Mouse (Mus musculus): ENCODE data around the gene Ube2t. TPM values are rescaled to one million over a fixed set of nuclear protein-coding genes. Genes with fewer than 3 reads are reported as not detected.

The Ube2t gene
- total RNA-seq, 1 experiment from 2014 or later, result 4.1 TPM

DNA sequence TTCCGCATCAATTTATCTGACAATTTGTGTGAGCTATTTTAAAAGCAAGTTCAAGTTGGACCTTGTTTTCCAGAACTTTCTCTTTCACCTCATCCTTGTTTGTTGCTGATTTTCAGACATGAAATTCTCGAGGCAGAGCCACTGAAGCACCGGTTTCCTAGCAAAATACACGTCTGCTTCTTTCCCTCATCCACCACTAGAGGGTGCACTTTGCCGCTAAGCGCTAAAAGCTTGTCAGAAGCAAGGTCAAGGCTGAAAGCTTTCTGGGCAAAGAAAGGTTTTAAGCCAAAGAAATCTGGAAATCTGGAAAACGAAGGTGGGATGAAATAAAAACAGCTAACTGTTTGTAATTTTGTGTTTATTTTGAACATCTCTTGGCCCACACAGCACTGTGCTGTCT is 27.0 kb downstream of the Ube2t start:
- peak; percentile 54; the same call in 1 of the 2 replicates for ATAC-seq (ENCODE audit: extremely low read depth, insufficient number of reproducible peaks, low FRiP score, poor library complexity, severe bottlenecking)

DNA sequence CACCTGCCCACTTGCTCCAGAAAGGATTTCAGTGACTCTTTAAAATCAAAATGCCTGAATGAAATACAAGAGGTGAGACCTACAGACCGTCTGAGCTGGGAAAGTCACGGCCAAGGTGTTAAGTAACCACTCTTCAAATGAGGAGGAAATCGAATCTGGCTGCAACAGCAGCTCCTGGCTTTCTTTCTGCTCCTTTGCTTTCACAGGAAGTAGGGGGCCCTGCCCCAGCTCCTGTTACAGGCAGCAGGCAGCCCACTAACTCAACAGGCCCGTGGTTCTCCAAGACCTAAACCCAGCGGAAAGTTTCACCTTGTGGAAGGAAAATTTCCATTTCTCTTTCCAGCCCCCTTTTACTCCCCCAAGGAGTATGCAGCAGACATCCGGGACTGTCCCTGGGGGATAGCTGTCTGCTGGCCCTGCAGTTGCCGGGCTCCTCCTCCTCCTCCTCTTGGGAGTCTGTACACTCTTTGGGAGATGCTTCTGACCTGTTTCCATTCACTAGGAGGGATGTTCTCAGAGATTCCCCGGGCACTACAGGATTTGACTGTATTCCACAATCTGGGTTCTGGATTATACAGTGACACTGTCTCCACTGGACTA is 29.8 kb downstream of the Ube2t start:
- no peak for ATAC-seq (ENCODE audit: extremely low read depth, insufficient number of reproducible peaks, low FRiP score, poor library complexity, severe bottlenecking)

DNA sequence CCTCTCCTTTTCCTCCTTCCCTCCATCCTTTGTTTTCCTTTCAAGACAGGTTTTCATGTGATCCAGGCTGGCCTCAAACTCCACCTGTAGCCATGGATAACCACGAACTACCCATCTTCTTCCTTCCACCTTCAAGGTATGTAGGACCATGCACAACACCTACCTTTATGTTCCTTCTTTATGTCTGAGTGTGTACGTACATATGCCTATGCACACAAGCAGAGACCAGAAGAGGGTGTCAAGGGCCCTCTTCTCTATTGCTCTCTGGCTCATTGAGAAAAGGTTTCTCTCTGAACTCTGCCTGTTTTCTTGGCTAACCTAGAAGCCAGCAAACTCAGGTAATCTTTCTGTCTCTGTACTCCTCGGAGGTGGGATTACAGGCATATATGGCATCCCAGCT is 32.4 kb downstream of the Ube2t start:
- no peak for ATAC-seq (ENCODE audit: extremely low read depth, insufficient number of reproducible peaks, low FRiP score, poor library complexity, severe bottlenecking)

DNA sequence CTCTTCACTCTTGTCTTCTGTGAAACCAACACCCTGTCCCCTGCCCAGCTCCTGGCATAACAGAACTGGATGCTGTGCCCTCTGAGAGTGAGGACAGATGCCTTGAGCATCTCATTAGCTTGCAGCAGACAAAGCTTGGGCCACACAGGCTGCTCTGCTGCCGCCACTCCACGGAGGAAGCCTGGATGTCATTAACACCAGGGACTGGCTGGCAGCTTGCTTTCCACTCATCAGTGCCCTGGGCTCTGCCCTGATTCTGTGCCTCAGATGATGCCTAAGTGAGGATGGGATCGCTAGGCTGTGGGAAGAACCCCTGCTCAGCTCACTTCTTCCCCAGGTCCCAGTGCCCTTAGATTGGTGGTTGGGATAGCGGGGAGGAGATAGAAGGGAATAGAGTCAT is 33.1 kb downstream of the Ube2t start:
- ATAC-seq (ENCODE audit: extremely low read depth, insufficient number of reproducible peaks, low FRiP score, poor library complexity, severe bottlenecking), result no peak

DNA sequence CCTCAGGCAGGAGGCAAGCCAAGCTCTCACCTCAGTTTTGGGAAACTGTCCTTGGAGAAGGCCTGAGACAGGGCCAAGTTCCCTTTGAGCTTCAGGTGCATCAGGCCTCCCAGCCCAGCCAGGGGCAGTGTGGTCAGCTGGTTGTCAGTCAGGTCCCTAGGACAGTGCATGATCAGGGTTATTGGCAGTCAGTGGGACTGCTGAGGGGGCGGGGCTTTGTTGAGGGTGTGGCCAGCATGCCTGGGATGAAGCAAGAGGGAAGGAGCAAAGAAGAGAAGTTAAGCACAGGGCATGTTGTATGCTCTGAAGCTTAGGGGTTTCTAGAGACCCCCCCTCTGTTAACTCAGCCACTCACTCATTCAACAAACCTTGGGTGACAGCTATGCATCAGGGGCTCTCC is 33.6 kb downstream of the Ube2t start:
- no peak for ATAC-seq (ENCODE audit: extremely low read depth, insufficient number of reproducible peaks, low FRiP score, poor library complexity, severe bottlenecking)

DNA sequence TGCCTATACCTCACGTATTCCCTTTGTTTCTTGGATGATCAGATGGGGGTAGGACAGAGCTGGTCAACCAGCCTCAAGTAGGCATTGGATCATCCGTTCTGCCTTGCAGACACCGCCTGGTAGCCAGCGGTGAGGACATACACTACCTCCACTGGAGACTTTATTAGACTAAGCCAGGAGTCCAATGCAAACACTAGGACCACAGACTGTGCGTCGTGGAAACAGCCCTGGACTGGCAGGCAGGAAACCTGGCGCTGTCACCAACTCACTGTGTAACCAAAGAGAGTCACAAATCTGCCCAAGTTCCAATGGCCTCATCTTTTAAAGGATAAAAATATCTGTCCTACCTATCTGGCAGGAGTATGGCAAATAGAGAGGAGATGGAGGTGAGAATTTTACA is 34.1 kb downstream of the Ube2t start:
- ATAC-seq (ENCODE audit: extremely low read depth, insufficient number of reproducible peaks, low FRiP score, poor library complexity, severe bottlenecking), result no peak

DNA sequence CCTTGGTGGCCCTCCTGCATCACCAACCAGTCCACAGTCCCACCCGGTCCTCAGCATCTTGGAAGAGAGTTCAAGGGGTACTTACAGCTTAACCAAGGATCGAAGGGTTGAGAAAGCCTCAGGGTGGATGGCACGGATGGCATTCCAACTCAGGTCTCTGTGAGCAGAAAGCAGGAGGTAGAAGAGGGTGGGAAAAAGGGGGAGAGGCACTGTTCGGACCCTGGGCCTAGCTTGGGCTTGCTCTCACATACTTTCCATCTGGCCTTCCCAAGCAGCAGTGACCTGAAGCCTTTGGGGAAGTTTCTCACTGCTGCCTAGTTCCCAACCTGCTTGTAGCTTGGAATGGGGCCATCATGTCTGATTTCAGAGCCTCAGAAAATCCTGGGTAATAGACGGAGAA is 35.2 kb downstream of the Ube2t start:
- ATAC-seq (ENCODE audit: extremely low read depth, insufficient number of reproducible peaks, low FRiP score, poor library complexity, severe bottlenecking), result no peak

DNA sequence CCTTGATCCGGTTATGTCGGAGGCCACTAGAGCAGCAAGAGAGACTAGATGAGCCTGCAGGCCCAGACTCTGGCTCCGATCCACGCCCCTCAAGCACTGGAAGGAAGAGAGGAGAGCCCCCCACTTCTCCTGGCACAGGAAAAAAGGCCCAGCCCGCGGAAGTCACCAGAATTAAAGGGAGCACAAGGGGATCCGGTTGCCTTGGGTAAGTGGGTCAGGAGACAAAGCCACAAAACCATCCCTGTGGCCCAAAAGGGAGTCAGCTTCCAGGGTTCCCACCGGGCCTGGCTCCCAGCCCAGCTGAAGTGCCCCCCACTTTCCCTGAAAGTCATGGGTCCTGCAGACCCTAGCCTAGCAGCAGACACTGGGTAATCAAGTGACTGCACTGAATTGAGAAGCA is 35.9 kb downstream of the Ube2t start:
- ATAC-seq (ENCODE audit: extremely low read depth, insufficient number of reproducible peaks, low FRiP score, poor library complexity, severe bottlenecking), result no peak

DNA sequence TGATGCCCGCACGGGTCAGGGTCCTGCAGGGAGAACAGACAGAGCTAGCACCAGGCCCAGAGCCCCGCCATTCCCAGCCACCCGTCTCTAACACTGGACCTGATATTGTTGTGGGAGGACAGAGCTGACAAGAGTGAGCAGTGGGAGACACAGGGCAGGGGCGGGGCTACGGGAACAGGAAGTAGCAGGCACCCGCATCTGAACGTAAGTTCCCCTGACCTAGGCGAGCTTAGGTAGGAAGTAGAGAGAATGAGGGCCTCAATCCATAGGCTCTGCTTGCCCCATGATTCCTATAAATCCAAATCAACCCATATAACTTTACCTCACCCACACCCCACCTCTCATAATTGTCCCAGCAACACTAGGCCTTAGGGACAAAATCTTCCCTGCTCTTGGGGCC is 38.2 kb downstream of the Ube2t start:
- 0 out of 2 replicates have a peak, but pooled peaks have one; percentile 17 for ATAC-seq (ENCODE audit: extremely low read depth, insufficient number of reproducible peaks, low FRiP score, poor library complexity, severe bottlenecking)

DNA sequence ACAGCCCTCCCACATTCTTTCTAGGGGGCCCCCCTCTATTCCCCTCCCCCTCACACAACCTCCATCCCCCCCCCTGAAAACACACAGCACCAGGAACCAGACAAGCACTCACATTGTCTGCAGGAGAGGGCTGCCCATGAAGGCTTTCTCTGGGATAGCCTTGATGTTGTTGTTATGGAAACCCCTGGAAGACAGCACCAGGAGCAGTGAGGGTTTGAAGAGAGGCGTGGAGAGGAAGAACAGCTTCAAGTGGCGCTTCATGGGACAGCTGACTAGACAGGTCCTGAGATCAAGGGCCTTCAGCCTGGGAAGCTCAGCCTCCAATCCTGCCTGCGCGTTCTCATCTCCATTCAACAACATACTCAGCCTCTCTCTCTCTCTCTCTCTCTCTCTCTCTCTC is 41.0 kb downstream of the Ube2t start:
- no peak for ATAC-seq (ENCODE audit: extremely low read depth, insufficient number of reproducible peaks, low FRiP score, poor library complexity, severe bottlenecking)

DNA sequence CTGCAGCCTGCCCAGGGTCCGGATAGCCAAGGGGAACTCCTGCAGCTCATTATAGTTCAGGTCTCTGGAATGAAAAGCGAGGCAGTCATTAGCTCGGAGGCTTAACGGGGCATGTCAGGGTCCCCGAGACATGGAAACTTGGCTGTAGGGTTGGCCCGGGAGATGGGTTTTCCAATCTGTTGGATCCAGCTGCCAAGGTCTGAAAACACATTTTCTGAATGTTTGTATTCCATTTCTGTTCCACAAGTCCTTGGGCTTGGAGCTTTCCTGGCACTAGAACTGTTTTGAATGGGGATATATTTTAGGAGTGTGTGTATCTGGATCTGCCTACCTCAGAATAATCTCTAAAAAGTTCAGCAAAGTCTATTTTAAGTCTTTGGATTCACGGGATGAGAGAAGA is 43.3 kb downstream of the Ube2t start:
- ATAC-seq (ENCODE audit: extremely low read depth, insufficient number of reproducible peaks, low FRiP score, poor library complexity, severe bottlenecking), result no peak

DNA sequence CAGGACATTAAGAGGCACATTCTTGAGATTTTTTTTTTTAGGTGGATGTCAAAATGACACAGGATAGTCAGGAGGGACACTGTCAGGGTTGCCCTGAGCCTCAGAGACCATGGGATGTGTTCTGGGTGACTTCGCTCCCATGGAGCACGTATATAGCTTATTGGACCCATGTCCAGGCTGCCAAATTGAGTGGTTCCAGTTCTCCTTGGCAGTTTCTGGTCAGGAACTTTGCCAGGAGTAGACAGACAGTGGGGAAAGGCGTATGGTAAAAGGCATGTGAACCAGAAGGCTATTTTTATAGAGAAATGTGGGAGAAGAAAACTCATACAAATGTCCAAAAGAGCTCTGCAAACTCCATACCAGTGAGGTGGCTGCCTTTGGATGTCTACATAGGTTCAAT is 47.5 kb downstream of the Ube2t start:
- ATAC-seq (ENCODE audit: extremely low read depth, insufficient number of reproducible peaks, low FRiP score, poor library complexity, severe bottlenecking), result no peak

DNA sequence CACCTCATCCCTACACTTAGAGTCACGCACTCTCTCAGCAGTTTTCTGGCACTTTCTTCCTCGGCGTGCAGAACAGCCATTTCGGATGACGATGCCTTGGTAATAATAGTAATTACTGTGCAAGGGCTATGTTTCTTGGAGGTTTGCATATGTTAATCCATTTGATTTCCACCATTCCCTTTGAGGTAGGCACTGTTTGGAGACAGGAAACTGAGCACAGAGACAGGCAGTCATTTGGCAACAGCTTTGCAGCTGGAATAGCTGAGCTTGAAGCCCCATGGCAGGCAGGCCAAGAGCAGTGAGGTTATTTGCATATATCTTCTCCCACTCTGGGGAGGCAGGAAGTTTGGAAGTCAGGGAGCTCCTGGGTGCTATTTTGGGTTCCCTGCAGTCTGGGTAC is 49.5 kb downstream of the Ube2t start:
- no peak for ATAC-seq (ENCODE audit: extremely low read depth, insufficient number of reproducible peaks, low FRiP score, poor library complexity, severe bottlenecking)

DNA sequence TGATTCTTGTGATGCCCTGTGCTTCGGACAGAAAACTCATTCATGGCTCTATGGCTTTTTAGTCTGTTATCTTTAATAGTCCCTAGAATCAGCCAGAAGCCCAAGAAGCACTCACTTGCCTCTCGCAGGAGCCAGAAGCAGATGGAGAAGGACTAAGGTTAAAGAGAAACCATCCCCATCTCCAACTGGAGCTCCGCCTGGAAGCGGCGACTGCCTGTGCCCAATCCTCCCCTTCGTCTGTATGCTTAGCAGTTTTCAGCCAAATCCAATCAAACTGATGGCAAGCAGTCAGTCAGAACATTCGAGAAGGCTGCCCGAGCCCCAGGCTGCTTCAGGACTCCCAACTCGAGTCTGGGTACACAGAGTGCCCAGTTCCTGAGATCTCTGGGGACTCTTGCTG is 50.1 kb downstream of the Ube2t start:
- ATAC-seq (ENCODE audit: extremely low read depth, insufficient number of reproducible peaks, low FRiP score, poor library complexity, severe bottlenecking), result no peak

DNA sequence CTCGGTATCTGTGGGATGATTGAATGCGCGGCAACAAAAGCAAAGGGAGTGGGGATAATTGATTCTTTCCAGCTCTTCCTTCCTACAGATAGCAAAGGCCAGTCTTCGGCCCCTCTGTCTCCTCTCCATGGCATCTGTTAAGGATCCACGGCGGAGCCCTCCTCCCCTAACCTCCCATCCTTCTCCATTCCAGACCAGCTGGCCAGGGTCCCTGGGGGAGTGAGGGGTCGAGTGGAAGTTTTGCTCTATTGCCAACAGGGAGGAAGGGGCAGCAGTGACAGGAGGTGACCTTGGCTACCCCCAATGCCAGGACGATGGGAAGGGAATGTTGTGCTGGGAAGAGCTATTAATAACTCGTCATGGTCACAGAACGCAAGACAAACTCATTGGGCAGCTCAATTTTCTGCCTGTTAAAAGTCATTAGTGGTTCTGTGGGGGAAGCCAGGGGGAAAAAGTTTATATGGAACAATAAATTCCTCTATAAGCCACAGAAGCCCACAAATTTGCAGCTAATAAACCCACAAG is 52.6 kb downstream of the Ube2t start:
- ATAC-seq (ENCODE audit: extremely low read depth, insufficient number of reproducible peaks, low FRiP score, poor library complexity, severe bottlenecking), result no peak

DNA sequence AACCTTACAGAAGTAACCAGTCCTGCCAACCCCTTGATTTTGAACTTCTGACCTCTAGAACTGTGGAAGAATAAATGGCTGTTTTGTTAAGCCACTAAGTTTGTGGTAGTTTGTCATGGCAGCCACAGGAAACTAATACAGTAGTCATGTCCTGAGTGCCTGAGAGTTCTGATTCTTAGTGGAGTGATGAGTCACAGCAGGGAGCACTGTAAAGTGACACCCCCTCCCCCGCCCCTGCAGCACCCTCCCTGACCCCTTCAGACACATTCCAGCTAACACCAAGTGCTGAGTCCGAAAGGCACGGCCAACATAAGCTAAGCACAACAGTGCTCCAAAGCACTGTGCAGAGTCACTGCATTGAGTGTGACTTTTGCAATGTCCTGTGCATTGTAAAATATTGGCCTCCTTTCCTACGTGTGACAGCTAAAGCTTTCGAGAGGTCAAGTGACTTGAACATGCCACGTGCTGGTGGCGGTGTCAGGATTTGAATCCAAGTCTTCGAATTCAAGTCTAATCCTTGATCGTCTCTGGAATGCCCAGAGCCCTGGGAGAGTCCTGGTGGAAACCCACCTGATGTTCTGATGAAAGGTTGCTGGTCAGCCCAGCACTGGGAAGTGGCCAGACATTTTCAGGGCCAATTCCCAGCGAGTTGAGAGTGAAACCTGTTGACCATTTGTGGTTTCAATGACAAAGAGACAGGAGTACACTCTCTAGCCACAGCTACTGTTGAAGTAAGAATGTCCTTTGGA is 54.7 kb downstream of the Ube2t start:
- no peak for ATAC-seq (ENCODE audit: extremely low read depth, insufficient number of reproducible peaks, low FRiP score, poor library complexity, severe bottlenecking)

DNA sequence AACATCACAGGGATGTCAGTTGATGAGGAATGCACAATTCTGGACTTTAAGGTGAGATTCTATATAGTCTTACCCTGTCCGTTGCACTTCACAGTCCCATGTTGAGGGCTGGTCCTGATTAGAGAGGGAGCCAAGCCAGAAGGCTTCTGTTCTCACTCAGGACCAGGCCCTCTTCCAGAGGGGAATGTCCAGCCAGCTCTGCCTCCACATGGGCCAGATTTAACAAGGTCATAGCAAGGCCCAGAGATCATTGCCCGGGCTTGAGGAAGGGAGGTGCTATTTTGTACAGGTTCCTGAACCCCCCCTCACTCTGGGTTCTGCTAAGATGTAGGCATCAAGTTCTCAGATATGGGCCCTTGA is 55.3 kb downstream of the Ube2t start:
- no peak for ATAC-seq (ENCODE audit: extremely low read depth, insufficient number of reproducible peaks, low FRiP score, poor library complexity, severe bottlenecking)

DNA sequence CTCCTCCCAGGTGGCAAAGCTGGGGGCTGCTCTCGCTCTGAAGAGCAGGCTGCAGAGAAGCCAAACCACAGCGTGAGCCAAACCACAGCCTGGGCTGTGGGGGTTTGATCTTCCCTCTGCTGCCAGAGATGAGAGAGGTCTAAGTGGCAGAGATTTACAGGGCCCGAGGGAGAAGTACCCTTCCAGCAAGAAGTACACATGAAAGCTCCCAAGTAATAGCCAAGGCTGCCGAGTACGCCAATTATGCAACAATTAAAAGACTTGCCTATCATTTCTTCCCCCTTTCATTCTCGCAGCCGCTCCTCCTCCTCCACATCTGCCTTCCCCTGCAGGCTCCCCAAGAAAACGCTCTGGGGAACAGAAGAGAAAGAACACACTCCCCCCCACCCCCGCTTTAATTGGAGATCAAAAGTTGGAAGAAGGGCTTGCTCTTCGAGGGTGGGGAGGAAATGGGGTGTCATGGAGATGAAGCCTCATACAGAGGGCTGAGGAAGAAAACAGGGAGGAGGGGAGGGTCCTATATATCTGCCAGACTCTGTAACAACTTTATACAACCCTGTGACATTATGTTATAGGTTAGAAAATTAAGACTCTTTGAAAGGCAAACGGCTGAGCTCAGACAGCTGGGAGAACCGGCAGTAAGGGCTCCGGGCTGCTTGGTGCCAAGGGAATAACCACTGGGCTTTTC is 56.9 kb downstream of the Ube2t start:
- no peak for ATAC-seq (ENCODE audit: extremely low read depth, insufficient number of reproducible peaks, low FRiP score, poor library complexity, severe bottlenecking)

DNA sequence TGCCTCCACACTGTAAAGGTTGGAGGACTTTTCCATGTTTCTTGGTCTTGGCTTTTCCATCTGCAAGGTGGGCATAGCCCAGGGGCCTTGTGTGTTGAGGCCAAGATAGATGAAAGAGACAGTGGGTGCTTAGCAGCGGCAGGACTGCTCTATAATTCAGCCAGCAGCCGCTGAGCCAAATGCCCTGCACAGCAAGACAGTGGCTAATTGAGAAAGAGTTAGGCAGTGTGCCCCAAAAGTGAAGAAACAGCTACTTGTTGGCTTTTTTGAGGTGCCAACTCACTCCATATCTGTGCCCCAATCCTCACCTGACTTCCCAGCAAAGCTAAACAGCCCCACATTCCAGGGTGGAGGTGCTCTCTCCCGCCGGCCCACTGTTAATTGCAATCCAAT is 57.4 kb downstream of the Ube2t start:
- no peak for ATAC-seq (ENCODE audit: extremely low read depth, insufficient number of reproducible peaks, low FRiP score, poor library complexity, severe bottlenecking)

DNA sequence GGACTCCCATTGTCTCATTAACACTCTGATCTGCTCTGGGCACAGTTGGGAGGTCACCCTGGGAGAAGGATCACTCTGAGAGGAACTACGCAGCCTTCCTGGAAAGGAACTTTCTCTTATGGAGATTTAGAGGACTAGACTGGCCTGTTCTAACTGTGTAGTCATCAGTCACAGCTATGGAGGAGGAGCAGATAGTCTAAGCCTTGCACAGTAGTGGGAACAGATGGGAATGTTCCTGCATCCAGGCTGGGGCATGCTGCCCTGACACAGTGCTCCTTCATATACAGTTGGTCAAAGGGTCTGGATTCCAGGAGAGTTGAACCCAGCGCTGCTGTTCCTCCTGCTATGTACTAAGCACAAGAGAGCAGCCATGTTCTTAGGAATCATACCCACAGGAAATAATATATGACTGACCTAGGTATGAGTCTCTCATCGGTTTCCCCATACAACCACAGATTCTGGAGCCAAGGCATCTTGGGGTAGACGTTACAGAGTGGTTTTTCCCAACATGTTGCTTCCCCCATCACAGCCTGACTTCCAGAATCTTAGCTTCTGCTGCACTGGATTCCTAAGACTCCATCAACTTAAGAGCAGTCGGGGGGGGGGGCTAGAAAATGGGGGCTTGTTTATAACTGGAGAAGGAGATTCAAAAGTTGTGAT is 58.0 kb downstream of the Ube2t start:
- ATAC-seq (ENCODE audit: extremely low read depth, insufficient number of reproducible peaks, low FRiP score, poor library complexity, severe bottlenecking), result no peak
